Mouse (Mus musculus): ENCODE data around the gene C77080. TPM values are rescaled to one million over a fixed set of nuclear protein-coding genes. Genes with fewer than 3 reads are reported as not detected.
"Not testable (repeated sequence)": the region's sequence is repeated elsewhere in the genome, so short reads cannot be mapped to it uniquely, and the experiment has no call there.

Gene C77080
- polyA plus RNA-seq, 1 experiment from 2014 or later = 3.6 TPM

DNA sequence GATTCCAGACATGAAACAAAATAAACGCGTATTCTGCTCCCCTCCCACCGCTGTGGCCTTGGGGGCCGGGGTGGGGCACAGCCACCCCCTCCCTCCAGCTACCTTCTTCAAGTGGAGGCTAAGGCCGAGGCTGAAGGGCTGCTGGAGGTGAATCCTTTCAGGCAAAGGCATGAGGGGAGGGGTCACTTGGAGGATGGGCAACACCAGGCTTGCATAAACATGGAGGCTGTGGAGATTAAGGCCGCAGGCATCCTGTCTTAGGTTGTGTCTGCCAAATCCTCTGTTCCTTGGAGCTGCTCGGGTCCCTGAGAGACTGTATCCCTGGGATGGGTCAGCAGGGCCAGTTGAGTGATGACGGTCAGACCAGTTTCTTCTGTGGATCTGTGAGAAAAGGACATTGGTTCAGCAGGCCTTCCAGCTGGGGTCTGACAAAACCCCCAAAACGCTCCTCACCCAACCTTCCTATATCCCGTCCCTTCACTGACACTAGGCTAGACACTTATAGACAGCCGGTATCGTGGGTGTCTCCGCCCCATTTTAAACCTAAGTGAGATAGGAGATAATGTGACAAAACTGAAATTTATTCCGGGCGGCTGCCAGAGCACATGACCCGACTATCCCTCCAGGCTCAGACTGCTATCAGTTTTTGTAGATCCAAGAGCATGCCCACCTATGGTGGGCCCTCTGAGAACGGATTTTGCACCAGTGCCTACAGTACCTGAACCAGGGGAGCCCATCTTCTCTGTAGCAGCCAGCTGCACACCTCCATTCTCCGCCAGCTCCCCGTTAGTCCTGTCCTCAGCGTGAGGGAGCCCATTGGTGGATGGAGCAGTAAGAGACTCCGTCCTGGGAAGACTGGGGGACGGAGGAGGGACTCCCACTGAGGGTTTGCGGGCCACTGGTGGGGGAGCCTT lies 39.9 kb downstream of the C77080 start:
- H3K27ac ChIP-seq (ENCODE audit: low read depth, low read length) = no peak overlapping the region
- 0 out of 2 replicates have a peak, but pooled peaks cover 2% of the 10 kb centered on the region for H3K27me3 ChIP-seq (ENCODE audit: control insufficient read depth, insufficient read depth, low read length)
- no peak overlapping the region for H3K4me2 ChIP-seq (replicated peaks; ENCODE audit: low read depth, low read length)
- DNase-seq (ENCODE audit: low spot score) (no peak), ATAC-seq (ENCODE audit: low FRiP score) (no peak)
- H3K9ac ChIP-seq (ENCODE audit: low read depth, low read length) = no peak overlapping the region
- no peaks in the 10 kb centered on the region for H3K9me3 ChIP-seq (ENCODE audit: control insufficient read depth, low read length)
- no peak overlapping the region for H3K4me3 ChIP-seq (ENCODE audit: low read depth, low read length)
- H3K4me1 ChIP-seq (replicated peaks; ENCODE audit: control insufficient read depth, insufficient read depth, low read length) = peaks cover 13% of the 10 kb centered on the region
- H3K36me3 ChIP-seq (ENCODE audit: control insufficient read depth, insufficient read depth, low read length) = peaks cover 13% of the 10 kb centered on the region; the same call in 1 of the 2 replicates
- WGBS = 79% methylated on average over 23 of the region's 23 CpGs

DNA sequence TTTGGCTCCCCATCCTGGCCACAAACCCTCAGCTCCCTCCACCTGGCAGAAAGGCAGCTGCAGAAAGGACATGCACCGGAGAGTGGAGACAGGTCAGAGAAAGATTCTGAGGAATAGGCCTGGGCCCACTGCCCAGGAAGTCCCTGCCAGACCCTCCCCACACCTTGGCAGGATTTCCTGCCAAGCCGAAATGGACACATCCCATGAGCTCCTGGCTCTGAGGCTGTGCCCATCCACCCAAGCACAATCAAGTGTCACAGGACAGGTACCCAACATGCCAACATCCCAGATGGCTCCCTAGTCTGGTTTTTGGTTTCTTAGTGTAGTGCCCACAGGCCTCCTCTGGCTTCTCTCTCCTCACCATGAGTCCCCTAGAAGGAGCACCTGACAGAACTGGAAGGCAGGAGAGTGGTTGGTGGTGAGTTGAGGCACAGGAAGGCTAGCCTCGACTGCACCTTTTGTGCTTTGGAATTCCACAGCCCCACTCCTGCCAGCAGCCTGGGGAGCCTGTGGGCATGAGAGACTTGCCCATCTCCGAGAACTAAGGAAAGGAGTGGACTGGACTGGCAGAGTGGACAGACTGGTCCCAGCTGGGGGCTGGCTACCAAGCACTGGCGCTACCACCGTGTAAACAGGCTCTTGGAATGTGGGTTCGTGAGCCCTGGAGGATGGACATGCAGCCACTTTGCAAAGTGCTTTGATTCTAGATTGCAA lies 40.7 kb downstream of the C77080 start:
- H3K27me3 ChIP-seq (ENCODE audit: control insufficient read depth, insufficient read depth, low read length) = 0 out of 2 replicates have a peak, but pooled peaks cover 2% of the 10 kb centered on the region
- peaks cover 9% of the 10 kb centered on the region for H3K4me1 ChIP-seq (replicated peaks; ENCODE audit: control insufficient read depth, insufficient read depth, low read length)
- no peak for ATAC-seq (ENCODE audit: low FRiP score)
- no peak overlapping the region for H3K9ac ChIP-seq (ENCODE audit: low read depth, low read length)
- no peak for DNase-seq (ENCODE audit: low spot score)
- H3K4me3 ChIP-seq (ENCODE audit: low read depth, low read length) = no peak overlapping the region
- H3K36me3 ChIP-seq (ENCODE audit: control insufficient read depth, insufficient read depth, low read length) = peaks cover 13% of the 10 kb centered on the region; the same call in 1 of the 2 replicates
- no peaks in the 10 kb centered on the region for H3K9me3 ChIP-seq (ENCODE audit: control insufficient read depth, low read length)
- H3K4me2 ChIP-seq (replicated peaks; ENCODE audit: low read depth, low read length) = no peak overlapping the region
- WGBS = 82% methylated on average over 7 of the region's 7 CpGs
- no peak overlapping the region for H3K27ac ChIP-seq (ENCODE audit: low read depth, low read length)

DNA sequence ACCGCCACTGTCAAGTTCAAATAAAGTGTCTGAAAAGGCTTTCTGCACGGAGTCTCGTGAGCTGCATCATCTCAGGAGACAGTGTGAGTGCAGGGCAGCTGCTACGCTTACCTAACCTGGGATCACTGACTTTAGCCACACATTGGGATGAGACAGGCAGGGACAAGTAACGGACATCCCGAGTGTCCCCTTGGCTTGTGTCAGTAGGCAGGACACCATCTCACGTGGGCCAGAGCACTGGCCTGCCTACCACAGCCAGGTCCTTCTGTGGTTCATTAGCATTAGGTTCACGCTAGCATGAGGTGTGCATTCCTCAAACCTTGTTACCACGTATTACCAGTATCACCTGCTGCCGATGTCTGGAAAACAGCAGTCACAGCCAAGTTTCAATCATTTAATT lies 42.0 kb downstream of the C77080 start:
- Histone ChIP-seq H3K4me1 (replicated peaks; ENCODE audit: control insufficient read depth, insufficient read depth, low read length) (peaks cover 9% of the 10 kb centered on the region), H3K27ac (ENCODE audit: low read depth, low read length) (no peak overlapping the region), H3K27me3 (ENCODE audit: control insufficient read depth, insufficient read depth, low read length) (0 out of 2 replicates have a peak, but pooled peaks cover 2% of the 10 kb centered on the region), H3K9ac (ENCODE audit: low read depth, low read length) (no peak overlapping the region), H3K36me3 (ENCODE audit: control insufficient read depth, insufficient read depth, low read length) (peaks cover 13% of the 10 kb centered on the region), H3K9me3 (ENCODE audit: control insufficient read depth, low read length) (no peaks in the 10 kb centered on the region), H3K4me3 (ENCODE audit: low read depth, low read length) (no peak overlapping the region), H3K4me2 (replicated peaks; ENCODE audit: low read depth, low read length) (no peak overlapping the region)
- no peak for DNase-seq (ENCODE audit: low spot score)
- ATAC-seq (ENCODE audit: low FRiP score) = no peak
- 87% methylated on average over 10 of the region's 10 CpGs for WGBS

DNA sequence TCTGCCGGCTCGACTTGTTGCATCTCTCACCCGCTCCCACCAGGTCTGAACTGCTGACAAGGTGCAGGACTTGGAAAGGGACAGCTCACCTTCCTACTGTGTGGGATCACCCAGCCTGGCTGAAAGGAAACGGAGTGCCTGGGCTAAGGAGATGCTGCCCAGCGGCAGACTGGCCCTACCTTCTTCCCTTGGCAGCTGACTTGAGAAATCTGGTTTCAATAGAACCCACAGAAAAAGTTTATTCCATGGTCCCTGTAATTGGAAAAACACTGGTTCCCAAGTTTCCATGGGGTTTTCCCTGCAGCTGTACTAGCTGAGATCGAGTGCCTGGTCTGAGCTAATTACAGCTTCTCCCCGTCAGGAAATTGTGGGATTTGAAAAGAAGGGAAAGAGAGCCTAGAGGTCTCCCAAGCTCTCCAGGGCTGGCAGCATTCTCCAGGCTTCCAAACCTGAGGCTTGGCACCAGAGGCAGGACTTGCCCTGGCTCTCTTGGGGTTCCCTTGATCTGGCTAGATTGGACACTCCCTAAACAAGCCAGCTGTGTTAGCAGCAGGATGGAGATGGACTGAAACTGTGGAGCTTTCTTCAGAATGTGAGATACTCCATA lies 42.5 kb downstream of the C77080 start:
- no peak for ATAC-seq (ENCODE audit: low FRiP score)
- H3K36me3 ChIP-seq (ENCODE audit: control insufficient read depth, insufficient read depth, low read length) = peaks cover 17% of the 10 kb centered on the region
- no peaks in the 10 kb centered on the region for H3K9me3 ChIP-seq (ENCODE audit: control insufficient read depth, low read length)
- H3K4me2 ChIP-seq (replicated peaks; ENCODE audit: low read depth, low read length) = no peak overlapping the region
- H3K4me3 ChIP-seq (ENCODE audit: low read depth, low read length) = no peak overlapping the region
- H3K27me3 ChIP-seq (ENCODE audit: control insufficient read depth, insufficient read depth, low read length) = no peaks in the 10 kb centered on the region
- 82% methylated on average over 7 of the region's 7 CpGs for WGBS
- H3K4me1 ChIP-seq (replicated peaks; ENCODE audit: control insufficient read depth, insufficient read depth, low read length) = peaks cover 8% of the 10 kb centered on the region
- DNase-seq (ENCODE audit: low spot score) = no peak
- no peak overlapping the region for H3K9ac ChIP-seq (ENCODE audit: low read depth, low read length)
- no peak overlapping the region for H3K27ac ChIP-seq (ENCODE audit: low read depth, low read length)

DNA sequence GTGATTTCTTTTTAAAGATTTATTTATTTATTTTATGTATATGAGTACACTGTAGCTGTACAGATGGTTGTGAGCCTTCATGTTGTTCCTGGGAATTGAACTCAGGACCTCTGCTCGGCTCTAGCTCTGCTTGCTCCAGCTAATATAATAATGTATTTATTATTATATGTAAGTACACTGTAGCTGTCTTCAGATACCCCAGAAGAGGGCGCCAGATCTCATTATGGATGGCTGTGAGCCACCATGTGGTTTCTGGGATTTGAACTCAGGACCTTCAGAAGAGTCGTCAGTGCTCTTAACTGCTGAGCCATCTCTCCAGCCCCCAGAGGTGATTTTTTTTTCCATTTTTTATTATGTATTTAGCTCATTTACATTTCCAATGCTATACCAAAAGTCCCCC lies 48.7 kb downstream of the C77080 start:
- not testable (repeated sequence) for H3K9ac ChIP-seq (ENCODE audit: low read depth, low read length); H3K9me3 ChIP-seq (ENCODE audit: control insufficient read depth, low read length); ATAC-seq (ENCODE audit: low FRiP score); H3K4me3 ChIP-seq (ENCODE audit: low read depth, low read length); H3K27ac ChIP-seq (ENCODE audit: low read depth, low read length); H3K4me1 ChIP-seq (replicated peaks; ENCODE audit: control insufficient read depth, insufficient read depth, low read length); H3K27me3 ChIP-seq (ENCODE audit: control insufficient read depth, insufficient read depth, low read length); H3K4me2 ChIP-seq (replicated peaks; ENCODE audit: low read depth, low read length); DNase-seq (ENCODE audit: low spot score)
- WGBS = 68% methylated on average over 3 of the region's 3 CpGs
- peaks cover 15% of the 10 kb centered on the region for H3K36me3 ChIP-seq (ENCODE audit: control insufficient read depth, insufficient read depth, low read length)

DNA sequence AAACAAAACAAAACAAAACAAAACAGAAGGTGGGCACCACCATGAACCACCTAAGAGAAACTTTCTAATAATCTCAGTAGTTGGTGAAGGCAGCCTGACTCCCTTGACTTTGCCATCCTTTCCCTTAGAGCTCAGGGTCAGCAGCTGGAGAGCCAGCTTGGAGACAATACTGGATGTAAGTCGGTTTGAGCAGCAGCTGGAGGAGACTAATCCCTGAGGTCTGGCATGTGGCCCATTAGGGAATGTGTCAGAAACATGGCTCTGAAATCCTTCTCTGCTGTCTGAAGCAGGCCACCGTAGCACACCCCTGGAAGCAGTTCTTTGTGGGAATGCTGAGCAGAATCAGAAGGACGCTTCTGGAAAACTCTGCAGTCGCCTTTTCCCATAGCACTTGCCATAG lies 49.7 kb downstream of the C77080 start:
- H3K9me3 ChIP-seq (ENCODE audit: control insufficient read depth, low read length) = no peaks in the 10 kb centered on the region
- no peak overlapping the region for H3K4me2 ChIP-seq (replicated peaks; ENCODE audit: low read depth, low read length)
- DNase-seq (ENCODE audit: low spot score) = no peak
- no peak for ATAC-seq (ENCODE audit: low FRiP score)
- no peaks in the 10 kb centered on the region for H3K4me1 ChIP-seq (replicated peaks; ENCODE audit: control insufficient read depth, insufficient read depth, low read length)
- no peak overlapping the region for H3K27ac ChIP-seq (ENCODE audit: low read depth, low read length)
- peaks cover 11% of the 10 kb centered on the region for H3K36me3 ChIP-seq (ENCODE audit: control insufficient read depth, insufficient read depth, low read length)
- H3K9ac ChIP-seq (ENCODE audit: low read depth, low read length) = no peak overlapping the region
- no peaks in the 10 kb centered on the region for H3K27me3 ChIP-seq (ENCODE audit: control insufficient read depth, insufficient read depth, low read length)
- no peak overlapping the region for H3K4me3 ChIP-seq (ENCODE audit: low read depth, low read length)
- 95% methylated on average over 4 of the region's 4 CpGs for WGBS

DNA sequence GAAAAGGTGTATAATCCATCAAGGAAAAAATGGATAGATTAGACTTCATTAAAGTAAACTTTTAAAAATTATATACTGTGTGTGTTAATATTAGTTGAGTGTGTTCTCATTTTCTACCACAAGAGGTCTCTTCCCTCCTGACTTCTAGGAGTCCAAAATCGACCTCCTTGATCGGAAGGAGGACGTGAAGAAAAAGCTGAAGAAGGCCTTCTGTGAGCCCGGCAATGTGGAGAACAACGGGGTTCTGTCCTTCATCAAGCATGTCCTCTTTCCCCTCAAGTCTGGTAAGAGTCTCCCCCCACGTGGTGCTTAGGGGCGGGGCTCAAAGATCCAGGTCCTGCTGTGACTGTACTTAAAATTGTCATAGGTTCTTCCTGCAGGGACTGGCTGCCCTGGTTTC lies 51.7 kb downstream of the C77080 start:
- 64% methylated on average over 7 of the region's 7 CpGs for WGBS
- ATAC-seq (ENCODE audit: low FRiP score) = no peak
- no peak overlapping the region for H3K9ac ChIP-seq (ENCODE audit: low read depth, low read length)
- no peak overlapping the region for H3K4me2 ChIP-seq (replicated peaks; ENCODE audit: low read depth, low read length)
- H3K36me3 ChIP-seq (ENCODE audit: control insufficient read depth, insufficient read depth, low read length) = peaks cover 11% of the 10 kb centered on the region
- H3K27me3 ChIP-seq (ENCODE audit: control insufficient read depth, insufficient read depth, low read length) = no peaks in the 10 kb centered on the region
- H3K4me1 ChIP-seq (replicated peaks; ENCODE audit: control insufficient read depth, insufficient read depth, low read length) = no peaks in the 10 kb centered on the region
- no peak overlapping the region for H3K4me3 ChIP-seq (ENCODE audit: low read depth, low read length)
- H3K9me3 ChIP-seq (ENCODE audit: control insufficient read depth, low read length) = no peaks in the 10 kb centered on the region
- DNase-seq (ENCODE audit: low spot score) = peak; percentile 47
- H3K27ac ChIP-seq (ENCODE audit: low read depth, low read length) = no peak overlapping the region

DNA sequence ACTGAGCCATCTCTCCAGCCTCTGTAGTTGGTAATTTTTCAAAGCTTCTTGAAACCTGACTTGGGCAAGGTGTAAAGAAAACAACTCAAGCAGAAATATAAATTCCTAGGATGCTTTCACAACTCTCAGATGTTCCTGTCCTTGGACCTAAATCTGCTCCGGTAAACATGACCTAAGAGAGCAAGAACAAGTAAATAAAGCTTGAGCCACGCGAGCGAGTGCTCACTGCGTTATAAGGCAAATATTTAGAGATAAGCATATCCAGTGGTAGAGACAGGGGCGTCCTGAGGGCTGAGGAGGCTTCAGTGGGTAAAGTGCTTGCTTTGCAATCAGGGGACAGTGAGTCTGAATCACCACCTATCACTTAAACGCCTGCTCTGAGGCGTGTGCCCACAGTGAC lies 54.4 kb downstream of the C77080 start:
- DNase-seq (ENCODE audit: low spot score) = no peak
- no peak overlapping the region for H3K27ac ChIP-seq (ENCODE audit: low read depth, low read length)
- WGBS = 93% methylated on average over 8 of the region's 8 CpGs
- H3K4me3 ChIP-seq (ENCODE audit: low read depth, low read length) = no peak overlapping the region
- H3K9ac ChIP-seq (ENCODE audit: low read depth, low read length) = no peak overlapping the region
- H3K4me2 ChIP-seq (replicated peaks; ENCODE audit: low read depth, low read length) = no peak overlapping the region
- ATAC-seq (ENCODE audit: low FRiP score) = no peak
- H3K27me3 ChIP-seq (ENCODE audit: control insufficient read depth, insufficient read depth, low read length) = no peaks in the 10 kb centered on the region
- H3K4me1 ChIP-seq (replicated peaks; ENCODE audit: control insufficient read depth, insufficient read depth, low read length) = no peaks in the 10 kb centered on the region
- peaks cover 5% of the 10 kb centered on the region; the same call in 1 of the 2 replicates for H3K36me3 ChIP-seq (ENCODE audit: control insufficient read depth, insufficient read depth, low read length)
- H3K9me3 ChIP-seq (ENCODE audit: control insufficient read depth, low read length) = no peaks in the 10 kb centered on the region

Data from hindbrain, embryonic 11.5 days (tissue).